Mouse (Mus musculus) T-helper 2 cell (primary cell): ENCODE data around the gene Fam83g.

ENCODE experiments used
- in situ Hi-C: fragments of 300-600 bp; cut with MboI, MseI; formaldehyde crosslinking; loops from one replicate; pipeline ENCODE4 v1.15.1; 2025; ENCODE audit warnings: high pct_unique_total_duplicates

Fam83g gene

DNA sequence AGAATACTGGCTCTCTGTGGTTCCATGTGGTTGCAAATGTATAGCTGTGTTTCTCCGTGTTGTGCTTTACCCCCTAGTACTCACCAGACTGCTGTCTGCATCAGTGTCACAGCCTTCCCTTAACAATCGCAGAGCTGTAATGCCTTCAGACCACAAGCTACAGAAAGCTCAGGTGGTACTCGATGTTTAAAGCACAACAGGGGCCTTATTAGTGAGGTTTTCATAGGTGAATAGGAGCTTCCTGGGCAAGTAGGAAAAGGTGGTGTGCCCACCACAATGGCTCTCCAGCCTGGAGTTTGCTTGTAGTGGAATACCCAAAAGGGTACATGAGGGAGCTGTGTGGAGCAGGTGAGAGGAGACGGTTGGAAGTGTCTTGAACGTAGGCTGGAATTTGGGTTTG is 31.7 kb upstream of the Fam83g start:
- in situ Hi-C loops, result no loop called here

DNA sequence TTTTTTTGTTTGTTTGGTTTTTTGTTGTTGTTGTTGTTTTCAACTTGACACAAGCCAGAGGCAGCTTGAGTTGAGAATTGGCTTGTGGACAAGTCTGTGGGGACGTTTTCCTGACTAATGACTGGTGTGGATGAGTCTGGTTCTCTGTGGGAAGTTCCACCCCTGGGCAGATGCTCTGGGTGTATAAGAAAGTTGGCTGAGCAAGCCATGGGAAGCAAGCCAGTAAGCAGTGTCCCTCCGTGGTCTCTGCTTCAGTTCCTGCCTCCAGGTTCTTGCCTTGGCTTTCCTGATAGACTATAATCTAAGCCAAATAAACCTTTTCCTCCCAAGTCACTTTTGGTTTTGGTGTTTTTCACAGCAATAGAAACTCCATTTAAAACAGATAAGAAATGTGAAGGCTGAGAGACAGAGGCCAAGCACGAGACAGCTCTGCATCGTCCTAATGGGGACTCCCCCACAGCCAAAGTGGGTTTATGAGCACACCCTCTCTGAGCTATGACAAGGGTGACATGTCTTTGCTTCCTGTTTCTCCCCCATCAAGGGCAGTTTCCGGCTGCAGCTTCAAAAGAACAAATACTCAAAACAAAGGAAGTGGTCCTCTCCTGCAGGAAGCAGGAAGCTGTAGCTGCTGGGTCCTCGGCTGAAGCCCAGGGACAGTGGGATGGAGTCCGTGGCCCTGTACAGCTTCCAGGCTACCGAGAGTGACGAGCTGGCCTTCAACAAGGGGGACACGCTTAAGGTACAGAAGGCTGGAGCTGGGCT is 31.0 kb upstream of the Fam83g start, which contains the start of gene Grap:
TSS of gene Grap (plus strand) at position 580 of the 762 bp plus-strand sequence.
- in situ Hi-C loops, result no loop called here

DNA sequence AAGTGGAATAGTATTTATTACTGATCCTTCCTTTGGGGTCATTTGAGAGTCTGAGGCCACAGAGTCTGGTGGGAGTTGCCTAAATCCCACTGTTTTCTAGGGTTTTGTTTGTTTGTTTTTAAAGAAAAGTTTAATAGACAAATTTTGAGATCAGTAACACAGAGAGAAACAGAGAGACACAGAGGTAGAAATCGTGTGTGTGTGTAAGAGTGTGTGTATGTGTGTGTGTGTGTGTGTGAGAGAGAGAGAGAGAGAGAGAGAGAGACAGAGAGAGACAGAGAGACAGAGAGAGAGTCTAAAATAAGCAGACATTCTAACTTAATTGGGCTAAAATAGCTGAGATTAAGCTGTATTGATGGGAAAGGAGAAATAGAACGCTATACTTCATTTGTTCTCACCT is 30.3 kb upstream of the Fam83g start:
- in situ Hi-C loops, result no loop called here

DNA sequence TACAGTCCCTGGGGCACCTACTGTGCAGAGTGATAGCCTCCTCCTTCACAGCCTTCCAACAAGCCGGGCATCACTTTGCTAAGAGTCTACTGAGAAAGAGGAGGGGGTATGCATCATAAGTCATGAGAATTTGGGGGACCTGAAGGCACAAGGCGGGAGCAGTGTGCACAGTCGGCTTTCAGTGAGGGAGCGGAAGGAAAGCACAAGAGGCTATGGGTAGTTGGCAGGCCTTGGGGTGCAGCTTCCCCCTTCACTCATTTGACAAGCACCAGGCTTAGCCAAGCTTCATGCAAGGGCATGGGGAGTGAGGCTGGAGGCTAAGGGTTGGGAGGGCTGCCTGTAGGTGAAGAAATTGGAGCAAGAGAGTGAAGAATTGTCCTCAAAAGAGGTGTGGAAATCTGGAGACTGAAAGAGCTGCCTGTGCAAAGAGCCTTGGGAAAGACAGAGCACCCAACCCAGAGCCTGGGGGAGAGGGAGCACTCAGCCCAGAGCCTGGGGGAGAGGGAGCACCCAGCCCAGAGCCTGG is 29.0 kb upstream of the Fam83g start:
- in situ Hi-C loops, result no loop called here

DNA sequence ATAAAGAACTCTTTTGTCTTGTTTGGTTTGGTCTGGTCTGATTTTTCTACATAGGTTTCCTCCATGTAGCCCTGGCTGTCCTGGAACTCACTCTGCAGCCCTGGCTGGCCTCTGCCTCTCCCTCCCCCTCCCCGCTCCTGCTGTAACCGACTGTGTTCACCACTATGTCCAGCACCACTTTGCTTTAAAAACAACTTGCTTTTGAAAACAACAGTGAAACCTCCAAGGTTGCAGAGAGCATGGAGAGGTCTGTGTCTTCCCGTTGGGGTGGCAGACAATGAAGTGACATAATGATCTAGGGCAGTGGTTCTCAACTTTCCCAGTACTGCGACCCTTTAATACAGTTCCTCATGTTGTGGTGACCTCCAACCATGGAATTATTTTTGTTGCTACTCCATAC is 28.2 kb upstream of the Fam83g start:
- in situ Hi-C loops, result no loop called here

DNA sequence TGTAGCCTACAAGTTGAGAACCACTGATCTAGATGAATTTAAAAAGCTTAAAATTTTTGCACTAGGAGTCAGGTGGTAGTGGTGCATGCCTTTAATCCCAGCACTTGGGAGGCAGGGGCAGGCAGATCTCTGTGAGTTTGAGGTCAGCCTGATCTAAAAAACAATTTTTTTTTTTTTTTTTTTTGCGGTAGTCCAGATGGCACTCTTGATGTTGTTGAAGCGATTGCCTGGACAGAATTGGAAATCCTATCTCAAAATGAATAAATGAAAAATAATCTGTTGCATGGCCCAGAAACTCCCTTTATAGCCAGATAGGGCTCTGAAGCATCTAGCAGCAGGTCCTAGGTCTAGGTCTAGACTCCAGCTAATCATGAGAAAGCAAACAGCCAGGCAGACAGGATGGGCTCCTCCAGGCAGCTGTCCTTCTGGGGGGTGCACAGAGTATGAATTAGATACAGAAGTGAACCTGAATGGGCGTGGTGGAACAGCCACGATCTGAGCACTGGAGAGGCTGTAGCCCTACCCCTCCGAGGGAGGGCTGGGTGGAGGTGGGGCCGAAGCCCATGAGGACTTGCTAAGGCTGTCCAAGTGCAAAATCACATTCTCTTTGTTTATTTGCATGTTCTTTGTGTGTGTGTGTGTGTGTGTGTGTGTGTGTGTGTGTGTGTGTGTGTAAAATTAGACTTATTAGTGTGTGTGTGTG is 27.6 kb upstream of the Fam83g start:
- in situ Hi-C loops, result no loop called here

DNA sequence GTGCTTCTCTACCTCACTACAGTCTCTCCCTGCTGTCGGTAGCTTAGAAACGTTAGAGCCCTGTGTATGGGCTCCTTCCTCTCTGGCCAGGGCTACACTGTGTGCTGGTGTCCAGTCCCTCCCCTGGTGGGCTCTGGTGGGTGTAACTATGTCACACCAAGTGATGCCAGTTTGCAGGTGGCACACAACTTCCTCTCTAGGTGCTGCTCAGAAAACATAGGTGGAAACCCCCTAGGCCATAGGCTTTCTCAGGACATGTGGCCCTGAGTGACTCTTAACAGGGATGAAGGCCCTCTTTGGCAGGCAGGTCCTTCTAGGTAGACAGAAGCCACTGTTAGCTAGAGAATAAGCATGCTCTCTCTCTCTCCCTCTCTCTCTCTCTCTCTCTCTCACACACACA is 26.5 kb upstream of the Fam83g start:
- in situ Hi-C loops, result no loop called here

DNA sequence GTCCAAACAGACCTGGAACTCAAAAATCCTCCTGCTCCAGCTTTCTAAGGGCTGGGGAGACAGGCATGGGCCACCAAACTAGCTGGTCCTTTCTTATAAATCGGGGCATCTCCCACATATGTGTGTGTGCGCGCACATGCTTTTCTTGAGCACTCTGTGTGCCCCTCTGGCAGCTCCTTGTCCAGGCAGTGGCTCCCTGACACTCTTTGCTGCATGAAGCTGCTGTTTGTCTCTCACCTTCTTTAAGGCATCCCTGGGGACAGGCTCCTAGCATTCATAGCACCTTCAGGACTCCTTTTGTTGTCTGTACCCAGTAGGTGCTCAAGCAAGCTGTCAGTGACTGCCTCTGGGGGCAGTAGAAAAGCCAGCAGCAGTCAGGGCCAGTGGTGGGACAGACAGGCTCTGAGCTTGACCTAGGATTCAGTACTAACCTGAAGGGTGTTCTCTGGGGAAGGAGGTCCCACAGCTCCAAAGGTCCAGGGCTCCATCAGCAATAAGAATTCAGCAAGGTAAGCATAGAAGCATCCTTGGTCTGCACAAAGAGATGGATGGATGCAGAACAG is 25.4 kb upstream of the Fam83g start:
- in situ Hi-C loops, result no loop called here

DNA sequence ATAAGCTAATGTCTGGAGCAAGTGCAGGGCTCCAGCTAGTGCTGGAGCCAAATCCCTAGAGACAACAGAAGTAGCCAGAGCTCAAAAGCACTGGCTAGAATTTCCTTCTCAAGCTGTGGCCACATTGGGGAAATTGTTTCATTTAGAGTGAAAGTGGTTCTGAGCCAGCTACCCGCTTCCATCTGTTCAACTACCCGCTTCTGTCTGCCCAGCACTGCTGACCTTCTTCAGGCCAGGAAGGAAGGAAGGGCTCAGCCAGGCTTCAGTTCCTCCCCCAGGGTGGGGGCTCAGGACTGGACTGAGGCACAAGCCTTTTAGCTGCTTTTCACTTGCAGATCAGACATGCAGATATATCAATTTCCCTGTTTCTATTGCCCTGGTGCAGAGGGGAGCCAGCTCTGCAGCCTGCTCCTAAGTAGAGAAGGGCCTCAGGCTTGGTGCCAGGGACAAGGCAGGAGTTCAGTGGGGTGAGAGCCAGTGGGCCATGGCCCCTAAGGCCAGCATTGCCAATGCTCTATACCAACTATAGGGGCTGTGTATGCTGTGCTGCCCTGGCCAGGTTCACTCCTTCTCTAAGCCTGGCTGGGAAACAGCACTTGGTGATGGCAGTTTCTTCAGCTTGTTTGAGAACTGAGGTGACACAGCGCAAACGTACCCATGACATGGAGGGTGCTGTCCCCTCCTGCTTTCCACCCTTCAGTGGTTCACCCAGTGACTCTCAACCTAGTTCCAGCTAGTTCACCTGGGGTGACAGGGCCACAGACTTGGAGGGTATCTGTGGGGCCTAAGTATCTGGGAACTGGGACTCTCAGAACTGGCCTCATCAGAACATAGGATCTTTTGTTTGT is 24.7 kb upstream of the Fam83g start:
- in situ Hi-C loops, result no loop called here

DNA sequence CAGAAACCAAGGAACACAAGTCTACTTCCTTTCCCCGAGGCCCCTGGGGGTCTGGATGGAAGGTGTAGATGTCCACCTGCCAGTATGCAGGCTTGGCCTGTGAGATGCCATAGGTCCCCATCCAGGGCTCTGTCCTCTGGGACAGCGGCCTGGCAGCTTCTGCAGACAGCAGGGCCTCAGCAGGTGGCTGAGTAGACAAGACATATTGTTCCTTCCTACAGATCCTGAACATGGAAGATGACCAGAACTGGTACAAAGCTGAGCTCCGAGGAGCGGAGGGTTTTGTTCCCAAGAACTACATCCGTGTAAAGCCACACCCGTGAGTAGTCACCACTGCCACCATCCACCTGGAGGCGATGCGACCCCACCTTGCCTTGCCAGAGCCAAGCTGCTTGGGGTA is 23.9 kb upstream of the Fam83g start:
- in situ Hi-C loops, result no loop called here

DNA sequence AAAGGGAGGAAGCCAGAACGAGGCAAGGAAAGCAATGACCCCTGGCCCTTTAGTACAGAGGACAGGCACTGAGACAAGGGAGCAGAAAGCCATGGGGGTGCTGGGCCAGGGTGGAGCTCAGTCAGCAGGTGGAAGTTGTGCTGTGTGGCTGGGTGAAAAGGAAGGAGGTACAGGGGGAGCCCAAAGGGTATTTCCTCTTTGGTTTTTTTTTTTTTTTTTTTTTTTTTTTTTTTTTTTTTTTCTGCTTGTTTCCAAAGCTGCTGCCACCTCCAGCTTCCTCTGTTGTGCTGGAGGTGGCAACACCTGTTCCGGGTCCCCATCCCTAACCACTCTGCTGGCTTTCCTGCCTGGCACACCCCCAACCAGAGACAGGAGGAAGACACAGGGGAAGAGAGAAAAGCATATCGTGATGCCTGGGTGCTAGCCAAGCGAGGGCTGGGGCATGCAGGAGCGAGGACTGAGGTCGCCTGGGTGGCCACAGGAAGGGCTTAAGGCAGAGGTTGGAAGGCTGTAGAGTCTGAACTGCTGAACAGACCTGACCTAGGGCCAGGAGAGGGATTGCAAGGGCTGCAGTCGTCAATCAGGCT is 23.0 kb upstream of the Fam83g start:
- in situ Hi-C loops, result no loop called here

DNA sequence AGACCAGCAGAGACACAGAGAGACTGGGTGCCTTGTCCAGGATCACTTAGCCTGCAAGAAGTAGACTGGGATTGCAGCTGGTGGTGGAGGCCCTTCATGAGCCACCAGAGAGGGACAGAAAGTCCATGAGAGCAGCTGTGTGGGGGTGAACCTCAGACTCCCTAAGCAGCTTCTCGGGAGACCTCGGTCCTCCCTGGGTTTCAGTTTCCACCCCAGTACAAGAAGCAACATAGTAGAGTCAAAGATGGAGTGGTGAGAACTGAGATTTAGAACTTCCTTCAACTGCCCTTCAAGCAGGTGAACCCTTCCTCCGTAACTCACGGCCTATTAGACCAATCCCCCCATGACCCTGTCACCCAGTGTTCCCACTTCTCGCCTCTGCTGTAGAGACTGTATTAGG is 21.7 kb upstream of the Fam83g start:
- in situ Hi-C loops, result no loop called here

DNA sequence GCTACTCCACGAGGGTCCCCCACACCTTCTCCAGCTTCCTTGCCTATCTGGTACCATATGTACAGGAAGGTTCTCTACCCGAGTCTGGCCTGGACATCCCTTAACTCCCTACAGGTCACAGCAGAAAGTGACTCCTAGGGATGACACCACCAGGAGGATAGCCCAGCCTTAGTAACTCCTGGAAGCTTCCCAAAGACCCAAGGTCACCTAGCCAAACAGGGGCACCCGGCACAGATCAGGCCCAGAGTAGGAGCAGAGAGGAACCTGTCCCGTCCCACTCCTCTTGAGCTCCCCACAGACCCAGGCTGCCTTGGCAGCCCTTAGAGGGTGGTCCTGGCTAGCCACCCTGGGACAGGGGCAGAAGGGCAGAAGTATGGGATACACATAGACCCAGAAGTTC is 18.5 kb upstream of the Fam83g start:
- in situ Hi-C loops, result no loop called here

DNA sequence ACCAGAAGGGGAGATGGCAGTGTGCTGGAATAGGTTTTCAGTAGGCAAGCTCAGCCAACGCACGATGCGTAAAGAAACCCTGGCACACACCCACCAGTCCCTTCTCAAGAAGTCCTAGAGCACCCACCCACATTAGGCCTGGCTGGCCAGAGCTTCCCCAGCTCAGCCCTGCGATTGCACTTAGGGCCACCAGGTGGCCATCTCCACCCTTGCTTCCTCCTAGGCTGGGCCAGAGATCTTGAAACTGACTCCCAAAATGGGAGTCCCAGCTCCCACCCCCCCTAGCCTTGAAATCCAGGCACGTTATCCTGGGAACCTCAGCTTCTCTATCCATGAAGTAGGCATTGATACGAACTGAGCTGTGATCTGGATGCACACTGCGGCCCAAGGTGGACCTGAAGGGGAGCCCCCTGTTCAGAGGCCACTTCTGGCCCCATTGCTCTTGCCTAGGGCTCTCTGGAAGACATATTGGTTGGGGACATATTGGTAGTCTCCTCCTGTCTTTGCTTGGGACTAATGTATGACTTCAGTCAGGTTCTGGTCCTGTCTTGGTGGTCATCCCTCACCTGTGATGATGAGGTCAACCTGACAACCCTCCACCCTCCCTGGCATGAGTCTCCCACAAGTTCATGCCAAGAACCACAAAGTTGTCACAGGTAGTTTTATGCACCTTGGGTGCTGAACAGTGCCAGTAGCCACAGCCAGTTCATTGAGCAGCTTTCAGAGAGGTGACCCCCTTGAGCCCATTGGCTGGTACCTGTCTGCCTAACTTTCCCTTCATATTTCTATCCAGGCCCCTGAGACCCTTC is 17.7 kb upstream of the Fam83g start:
- in situ Hi-C loops, result no loop called here

DNA sequence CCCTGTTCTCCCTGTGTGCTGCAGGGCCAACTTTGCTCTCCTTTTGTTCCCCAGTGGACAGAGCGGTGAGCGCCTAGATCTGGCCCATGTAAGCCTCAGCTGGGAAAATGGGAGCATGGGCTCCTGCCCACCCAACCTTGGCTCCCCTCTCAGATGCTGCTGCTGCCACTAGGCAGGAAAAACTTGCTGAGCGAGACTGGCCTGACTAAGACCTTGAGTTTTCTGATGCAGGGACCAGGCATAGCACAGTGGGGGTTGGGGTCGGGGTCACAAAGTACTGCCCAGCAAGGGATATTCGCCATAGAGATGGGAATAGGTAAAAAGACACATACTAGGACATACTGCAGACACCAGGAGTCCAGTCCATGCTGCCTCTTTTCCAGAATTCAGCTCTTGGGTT is 16.6 kb upstream of the Fam83g start:
- in situ Hi-C loops, result no loop called here

DNA sequence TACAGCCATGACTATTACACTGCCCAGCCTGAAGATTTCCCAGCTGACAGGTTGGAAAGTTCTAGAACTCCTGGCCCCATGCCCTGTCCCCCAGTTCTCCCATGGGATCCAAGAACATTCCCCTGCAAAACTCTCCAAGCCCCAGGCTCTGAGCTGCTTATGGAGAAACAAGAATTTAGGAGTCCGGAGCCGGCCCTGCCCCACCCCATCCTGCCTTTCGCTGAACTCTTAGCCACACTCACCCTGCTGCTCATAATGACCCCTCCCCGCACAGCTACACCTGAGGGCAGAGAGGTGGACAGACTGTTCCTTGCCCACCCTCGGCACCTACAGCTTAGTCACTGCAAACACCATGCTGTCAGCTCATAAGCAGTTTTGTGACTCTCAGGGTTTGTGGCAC is 16.1 kb upstream of the Fam83g start:
- in situ Hi-C loops, result no loop called here

DNA sequence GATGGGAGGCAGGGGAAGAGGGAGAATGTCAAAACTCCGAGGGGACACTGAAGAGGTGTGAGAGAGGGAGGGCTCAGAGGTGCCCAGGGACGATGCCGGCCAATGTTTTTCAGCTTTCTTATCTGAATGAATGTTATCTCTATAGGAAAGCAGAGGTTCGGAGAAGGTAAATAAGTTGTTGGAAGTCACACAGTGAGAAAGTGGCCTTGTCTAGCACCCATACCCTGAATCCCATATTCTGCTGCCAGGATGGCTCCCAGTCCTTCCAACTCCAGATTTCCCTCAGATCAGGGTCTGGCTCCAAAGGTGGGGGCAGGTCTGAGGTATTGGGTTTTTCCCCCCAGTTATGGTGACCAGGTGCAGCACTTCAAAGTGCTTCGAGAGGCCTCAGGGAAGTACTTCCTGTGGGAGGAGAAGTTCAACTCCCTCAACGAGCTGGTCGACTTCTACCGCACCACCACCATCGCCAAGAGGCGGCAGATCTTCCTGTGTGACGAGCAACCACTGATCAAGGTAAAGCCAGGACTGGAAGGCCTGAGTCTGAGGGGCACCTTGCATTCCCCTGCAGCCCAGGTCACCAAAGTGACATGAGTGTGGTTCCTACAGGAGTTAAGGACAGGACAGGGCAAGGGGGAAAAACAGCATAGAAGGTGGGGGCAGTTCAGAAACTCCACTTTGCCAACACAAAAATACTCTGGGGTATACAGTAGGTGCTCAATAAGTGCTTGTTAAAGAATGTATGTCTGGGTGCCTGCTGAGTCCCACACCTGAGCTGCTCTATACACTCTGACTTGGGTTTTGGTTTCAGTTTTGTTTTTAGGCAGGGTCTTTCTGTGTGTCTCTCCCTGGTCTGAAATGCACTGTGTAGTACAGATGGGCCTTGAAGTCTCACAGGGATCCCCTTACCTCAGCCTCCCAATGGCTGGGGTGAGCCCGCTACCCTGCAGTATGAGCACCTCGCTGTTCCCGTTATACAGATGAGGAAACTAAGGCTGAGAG is 14.1 kb upstream of the Fam83g start:
- in situ Hi-C loops, result no loop called here

DNA sequence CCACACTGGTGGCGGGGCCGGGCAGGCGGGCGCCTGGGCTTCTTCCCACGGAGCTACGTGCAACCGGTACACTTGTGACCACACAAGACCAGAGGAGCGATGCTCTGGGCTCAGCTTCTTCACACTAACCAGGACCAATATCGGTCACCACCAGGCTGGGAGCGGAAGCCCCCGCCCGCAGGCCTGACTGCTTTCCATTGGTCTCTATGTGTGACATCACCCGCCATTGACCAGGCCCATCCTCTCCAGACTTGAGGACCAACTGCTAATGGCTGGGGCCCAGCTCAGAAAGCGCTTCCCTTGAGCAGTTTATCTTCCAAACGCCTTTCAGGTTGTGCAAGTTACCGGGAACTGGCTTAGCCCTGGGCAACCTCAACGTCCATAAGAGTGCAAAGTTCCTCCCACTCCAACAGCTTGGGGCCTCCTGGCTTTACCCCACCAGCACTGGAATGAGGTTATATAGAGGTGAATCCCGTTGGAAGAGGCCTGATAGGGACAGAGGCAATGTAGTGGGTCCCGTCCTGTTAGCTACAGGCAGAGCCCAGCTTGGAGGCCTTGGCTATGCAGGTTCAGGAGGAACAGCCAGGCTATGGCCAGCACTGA is 12.0 kb upstream of the Fam83g start:
- in situ Hi-C loops, result no loop called here

DNA sequence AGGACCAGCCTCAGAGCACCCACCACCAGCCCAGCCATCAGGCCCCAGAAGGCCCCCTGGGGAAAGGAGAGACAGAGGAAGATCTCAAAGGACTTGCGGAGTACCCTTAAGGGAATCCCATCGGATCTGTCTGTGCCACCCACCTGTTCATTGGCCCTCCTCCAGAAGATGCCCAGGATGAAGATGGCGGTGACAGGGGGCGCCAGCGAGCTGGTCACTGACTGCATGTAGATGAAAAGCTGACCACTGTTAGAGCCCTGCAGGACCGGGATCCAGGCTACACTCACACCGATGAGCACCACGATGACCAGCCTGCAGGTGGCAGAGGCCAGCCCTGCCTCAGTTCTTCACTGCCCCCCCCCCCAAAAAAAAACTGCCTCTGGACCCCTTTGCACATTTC is 10.2 kb upstream of the Fam83g start:
- in situ Hi-C loops, result no loop called here
